Mouse (Mus musculus) lung, adult 2 months (tissue): ENCODE measurements around the gene Spata19.

Experiments
- CTCF ChIP-seq: fragments of 200-500 bp; IDR thresholded peaks from 2 replicates; pipeline ENCODE4 v1.5.1; 2011; ENCODE audit warnings: mild to moderate bottlenecking, low read length, control low read depth; ENCODE audit not compliant: insufficient read depth
- POLR2A ChIP-seq: fragments of 200-500 bp; IDR thresholded peaks from 2 replicates; pipeline ENCODE4 v1.6.1; 2011; ENCODE audit warnings: low read depth, mild to moderate bottlenecking, control low read depth, low read length, borderline replicate concordance; ENCODE audit errors: extremely low read depth

DNA sequence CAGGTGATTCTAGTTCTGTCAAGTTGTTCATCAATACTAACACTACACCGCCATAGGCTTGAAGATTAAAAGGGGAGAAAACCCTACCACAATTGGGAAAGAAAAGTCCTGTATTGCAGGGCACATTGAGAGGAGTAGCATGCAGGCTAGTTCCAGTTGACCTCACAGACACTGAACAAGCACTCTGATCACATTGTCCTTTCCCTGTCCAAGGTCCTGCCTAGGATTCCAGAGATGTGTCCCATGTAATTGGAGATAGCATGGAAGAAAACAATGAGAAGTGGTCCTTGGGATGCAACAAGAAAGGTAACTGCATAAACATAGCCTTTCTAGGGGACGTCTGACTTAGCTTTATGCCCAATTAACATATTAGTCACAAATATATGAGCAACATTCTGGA, 29.4 kb upstream of the Spata19 start:
- TF ChIP-seq CTCF (no peak), POLR2A (no peak)
